Mouse (Mus musculus) bone marrow, adult 2 months (tissue): Measurements from ENCODE around the gene Setd4.

Experiments used
- CTCF ChIP-seq: fragments of 200-500 bp; IDR thresholded peaks from 2 replicates; pipeline ENCODE4 v1.5.1; 2011; ENCODE audit warnings: low read length, control low read depth; ENCODE audit not compliant: control insufficient read depth, insufficient read depth
- POLR2A ChIP-seq: fragments of 200-500 bp; IDR thresholded peaks from 2 replicates; pipeline ENCODE4 v1.6.1; 2011; ENCODE audit warnings: low read depth, mild to moderate bottlenecking, control low read depth, low read length, borderline replicate concordance; ENCODE audit not compliant: control insufficient read depth

- TF ChIP-seq CTCF = no peak
- TF ChIP-seq POLR2A = no peak
Measured at GRCm38 (mm10) chr16:93557646-93558045, 46.2 kb downstream of the Setd4 start.
